Mouse (Mus musculus) hindlimb bud, embryonic 11.5 days (tissue): Measurements from ENCODE around the gene Gimap9.

Experiments used
- DNase-seq: peaks from one replicate; pipeline ENCODE4 v3.0.0-alpha.2; 2012; ENCODE audit warnings: low read depth, low spot score; ENCODE audit errors: extremely low spot score

Gimap9 gene

GRCm38 (mm10) chr6:48675931-48676859 is at the start of gene Gimap9:
Gimap9 (plus strand) TSS chr6:48676129.
- DNase-seq = no peak

GRCm38 (mm10) chr6:48626464-48626863 is 49.5 kb upstream of the Gimap9 start, which contains the start of gene AI854703:
AI854703 (plus strand) TSS chr6:48626764.
- no peak for DNase-seq

GRCm38 (mm10) chr6:48626984-48627383 is 48.9 kb upstream of the Gimap9 start:
- DNase-seq = no peak

GRCm38 (mm10) chr6:48627511-48627924 is 48.4 kb upstream of the Gimap9 start:
- no peak for DNase-seq

GRCm38 (mm10) chr6:48628377-48628776 is 47.6 kb upstream of the Gimap9 start:
- DNase-seq = no peak

GRCm38 (mm10) chr6:48628808-48629660 is 46.9 kb upstream of the Gimap9 start:
- DNase-seq = no peak

GRCm38 (mm10) chr6:48629661-48630034 is 46.3 kb upstream of the Gimap9 start:
- DNase-seq = no peak

- no peak for DNase-seq
Measured at GRCm38 (mm10) chr6:48630831-48631230, 45.1 kb upstream of the Gimap9 start.

GRCm38 (mm10) chr6:48635105-48635504 is 40.8 kb upstream of the Gimap9 start:
- no peak for DNase-seq

- DNase-seq = no peak
Measured at GRCm38 (mm10) chr6:48636515-48636914, 39.4 kb upstream of the Gimap9 start.

GRCm38 (mm10) chr6:48637811-48638500 is 38.0 kb upstream of the Gimap9 start:
- DNase-seq = no peak

- DNase-seq = no peak
Measured at GRCm38 (mm10) chr6:48638553-48638952, 37.4 kb upstream of the Gimap9 start.

- no peak for DNase-seq
Measured at GRCm38 (mm10) chr6:48641391-48641790, 34.5 kb upstream of the Gimap9 start.

- peak; percentile 68 for DNase-seq
Measured at GRCm38 (mm10) chr6:48642764-48643292, 33.1 kb upstream of the Gimap9 start.

- DNase-seq = peak; percentile 57
Measured at GRCm38 (mm10) chr6:48645660-48646308, 30.1 kb upstream of the Gimap9 start.

GRCm38 (mm10) chr6:48646309-48646690 is 29.6 kb upstream of the Gimap9 start:
- DNase-seq = no peak

- DNase-seq = no peak
Measured at GRCm38 (mm10) chr6:48646995-48647394, 28.9 kb upstream of the Gimap9 start, which contains the start of gene Gimap8. Gimap8 (plus strand) TSS chr6:48647234.

- DNase-seq = no peak
Measured at GRCm38 (mm10) chr6:48647611-48648010, 28.3 kb upstream of the Gimap9 start.

GRCm38 (mm10) chr6:48648779-48649178 is 27.1 kb upstream of the Gimap9 start:
- no peak for DNase-seq

GRCm38 (mm10) chr6:48650041-48650440 is 25.9 kb upstream of the Gimap9 start:
- DNase-seq = no peak
